Mouse (Mus musculus): Measurements from ENCODE around the gene Otos. TPM values are rescaled to one million over a fixed set of nuclear protein-coding genes. Genes with fewer than 3 reads are reported as not detected.

Gene Otos
- polyA plus RNA-seq, 1 experiment, result not detected

DNA sequence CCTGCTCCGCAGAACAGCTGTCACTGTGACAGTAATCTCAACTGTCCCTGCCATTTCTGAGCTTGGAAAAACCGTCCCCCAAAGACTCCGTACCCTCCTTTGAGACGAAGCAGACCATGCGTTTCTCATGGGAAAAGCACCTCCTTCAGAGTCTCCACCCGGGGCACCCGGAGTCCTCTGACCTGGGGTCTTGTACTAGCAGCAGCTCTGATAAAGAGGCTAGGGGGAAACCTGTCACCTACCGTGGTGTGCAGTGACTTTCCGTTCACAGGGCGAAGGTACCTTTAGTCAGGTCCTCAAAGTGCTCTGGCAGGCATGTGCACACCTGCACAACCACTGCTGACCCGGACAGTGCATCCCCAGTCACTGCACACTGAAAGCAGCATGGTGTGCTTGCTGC lies 12.0 kb downstream of the Otos start:
- no peak for TF ChIP-seq GATA1 (IDR thresholded peaks at IDR 0.05; ENCODE audit: low read length)

DNA sequence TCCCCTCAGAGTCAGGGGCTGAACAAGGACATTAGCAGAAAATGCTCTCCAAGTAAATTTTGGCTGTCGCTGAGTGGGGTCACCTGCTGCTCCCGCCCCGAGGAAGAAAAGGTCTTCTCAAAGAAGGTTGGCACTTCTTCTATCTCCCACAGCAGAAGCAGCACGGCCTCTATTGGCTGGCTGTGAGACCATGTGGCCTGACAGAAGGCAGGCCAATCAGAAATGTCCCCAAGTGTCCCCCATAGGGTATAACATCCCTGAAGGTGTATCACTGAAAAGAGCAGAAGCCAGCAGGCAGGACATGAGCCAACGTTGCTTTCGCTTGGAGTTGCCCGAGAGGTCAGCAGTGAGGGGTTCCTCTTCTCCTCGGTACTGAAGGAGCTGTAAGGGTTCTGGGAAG lies 12.6 kb downstream of the Otos start:
- no peak for TF ChIP-seq GATA1 (IDR thresholded peaks at IDR 0.05; ENCODE audit: low read length)

DNA sequence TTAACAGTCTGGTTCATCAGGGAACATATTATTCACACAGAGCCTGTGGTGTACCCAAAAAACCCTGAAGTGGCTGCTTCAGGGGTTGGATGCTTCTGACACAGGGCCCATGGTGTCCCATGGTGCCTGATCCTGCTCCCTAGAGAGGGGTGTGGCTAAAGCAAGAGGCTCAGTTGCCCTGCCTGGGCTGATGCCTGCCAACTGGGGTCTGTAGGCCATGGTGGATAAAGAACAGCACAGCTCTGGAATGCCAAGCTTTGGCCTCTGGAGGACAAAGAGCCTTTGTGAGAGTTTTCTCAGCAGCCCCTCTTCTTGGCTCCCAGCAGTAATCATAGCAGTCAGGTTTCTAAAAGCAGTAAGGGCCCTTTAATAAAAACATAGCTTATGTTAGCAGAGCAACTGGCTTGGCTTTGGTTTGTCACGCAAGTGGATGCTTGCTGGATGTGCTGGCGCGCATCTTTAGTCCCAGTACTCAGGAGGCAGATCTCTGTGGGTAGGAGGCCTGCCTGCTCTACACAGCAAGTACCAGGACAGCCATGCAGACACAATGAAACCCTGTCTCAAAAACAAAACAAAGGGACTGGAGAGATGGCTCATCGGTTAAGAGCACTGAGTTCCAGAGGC lies 13.6 kb downstream of the Otos start:
- TF ChIP-seq GATA1 (IDR thresholded peaks at IDR 0.05; ENCODE audit: low read length), result no peak

DNA sequence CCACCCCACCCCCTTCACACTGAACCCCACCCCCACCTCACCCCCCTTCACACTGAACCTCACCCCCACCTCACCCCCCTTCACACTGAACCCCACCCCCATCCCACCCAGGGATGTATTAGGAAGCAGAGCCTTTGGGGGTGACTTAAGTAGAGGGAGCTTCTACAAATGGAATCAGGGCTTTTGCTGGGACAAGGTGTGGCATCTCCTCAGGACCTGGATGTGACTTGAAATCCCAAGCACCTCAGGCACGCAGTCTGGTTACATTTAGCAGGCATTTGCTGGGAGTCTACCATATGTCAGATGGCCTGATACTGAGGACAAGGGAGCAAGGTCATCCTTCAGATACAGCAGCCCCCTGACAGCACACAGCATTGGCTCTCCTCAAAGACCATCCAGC lies 14.1 kb downstream of the Otos start:
- no peak for TF ChIP-seq GATA1 (IDR thresholded peaks at IDR 0.05; ENCODE audit: low read length)

DNA sequence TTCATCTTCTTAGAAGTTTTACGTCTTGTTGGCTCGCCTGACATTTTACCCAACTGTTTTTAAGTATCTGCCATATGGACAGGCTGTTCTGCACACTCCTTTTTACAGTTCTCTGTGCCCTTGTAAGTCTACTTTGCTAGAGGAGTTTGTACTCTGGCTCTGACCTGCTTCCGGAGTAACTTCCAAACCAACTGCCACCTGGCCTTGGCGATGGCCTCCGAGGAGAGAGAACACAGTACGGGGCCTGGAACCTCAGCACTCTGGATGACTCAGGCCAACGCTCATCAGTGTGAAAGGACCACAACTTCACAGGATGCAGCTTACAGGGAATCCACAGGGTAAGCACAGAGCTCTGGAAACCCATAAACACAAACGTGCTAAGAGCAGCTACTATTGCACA lies 14.9 kb downstream of the Otos start:
- no peak for TF ChIP-seq GATA1 (IDR thresholded peaks at IDR 0.05; ENCODE audit: low read length)

DNA sequence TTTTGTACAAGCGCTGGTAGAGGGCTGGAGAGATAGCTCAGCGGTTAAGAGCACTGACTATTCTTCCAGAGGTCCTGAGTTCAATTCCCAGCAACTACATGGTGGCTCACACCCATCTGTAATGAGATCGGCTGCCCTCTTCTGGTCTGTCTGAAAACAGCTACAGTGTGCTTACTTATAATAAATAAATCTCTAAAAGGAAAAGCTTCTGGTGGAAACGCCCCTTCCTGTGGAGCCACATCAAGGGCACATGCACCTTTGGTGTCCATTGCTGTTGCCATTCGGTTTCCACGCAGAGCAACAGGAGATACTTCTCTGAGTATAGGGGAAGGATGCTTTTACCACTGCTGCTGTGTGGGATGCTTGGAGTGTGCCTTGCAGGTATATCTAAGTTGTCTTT lies 15.7 kb downstream of the Otos start:
- no peak for TF ChIP-seq GATA1 (IDR thresholded peaks at IDR 0.05; ENCODE audit: low read length)

DNA sequence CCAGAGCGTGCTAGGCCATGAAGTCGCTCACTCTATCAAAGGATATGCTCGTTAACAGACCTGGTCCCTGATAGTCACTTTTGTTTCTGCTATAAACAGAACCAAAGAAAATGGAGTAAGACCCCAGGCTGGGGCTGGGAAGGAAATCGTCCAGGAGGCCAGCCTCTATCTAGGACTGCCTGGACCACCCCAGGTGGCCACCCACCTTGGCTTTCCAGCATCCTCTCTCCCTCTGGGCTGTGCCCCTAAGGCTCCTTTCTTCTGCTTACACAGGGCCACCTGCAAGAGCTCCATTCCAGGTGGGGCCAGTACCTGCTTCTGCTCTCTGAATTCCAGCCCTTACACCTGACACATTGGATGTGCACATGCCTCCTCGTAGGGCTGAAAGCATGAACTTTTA lies 16.4 kb downstream of the Otos start:
- no peak for TF ChIP-seq GATA1 (IDR thresholded peaks at IDR 0.05; ENCODE audit: low read length)

DNA sequence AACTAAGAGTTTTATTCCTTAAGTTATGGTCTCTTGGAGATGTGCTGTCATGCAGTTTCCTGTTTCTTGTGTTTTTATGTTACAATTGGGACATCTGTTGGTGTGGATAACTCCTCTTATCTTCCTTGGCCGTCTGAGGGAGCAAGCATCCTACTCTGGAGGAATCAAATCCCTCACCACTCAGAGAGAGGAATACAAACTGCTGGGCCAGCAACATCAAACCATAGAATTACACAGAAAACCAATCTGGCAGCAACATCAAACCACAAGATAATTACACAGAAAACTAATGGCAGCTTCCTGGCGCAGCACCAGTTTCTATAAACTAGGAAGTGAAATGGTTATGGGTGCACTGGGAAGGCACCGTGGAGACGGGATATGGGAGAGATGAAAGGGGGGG lies 20.4 kb downstream of the Otos start:
- TF ChIP-seq GATA1 (IDR thresholded peaks at IDR 0.05; ENCODE audit: low read length), result no peak

DNA sequence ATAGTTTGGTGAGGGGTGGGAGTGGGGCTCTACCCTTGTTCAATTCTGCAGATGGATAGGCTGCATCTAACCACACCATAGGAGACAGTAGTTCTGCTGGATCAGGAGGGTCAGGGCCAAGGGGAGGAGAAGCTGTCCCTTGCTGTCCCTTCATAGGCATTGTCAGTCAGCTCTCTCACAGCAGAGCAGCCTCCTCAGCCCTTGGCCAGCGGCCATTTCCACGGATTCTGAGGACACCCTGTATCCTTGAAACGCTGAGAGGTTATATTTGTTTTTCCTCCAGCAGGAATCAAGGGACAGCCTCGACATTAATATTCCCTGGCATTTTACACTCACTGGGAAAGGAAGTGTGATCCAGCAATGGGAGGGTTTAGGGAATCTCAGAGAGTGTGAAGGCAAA lies 30.3 kb downstream of the Otos start:
- no peak for TF ChIP-seq GATA1 (IDR thresholded peaks at IDR 0.05; ENCODE audit: low read length)

DNA sequence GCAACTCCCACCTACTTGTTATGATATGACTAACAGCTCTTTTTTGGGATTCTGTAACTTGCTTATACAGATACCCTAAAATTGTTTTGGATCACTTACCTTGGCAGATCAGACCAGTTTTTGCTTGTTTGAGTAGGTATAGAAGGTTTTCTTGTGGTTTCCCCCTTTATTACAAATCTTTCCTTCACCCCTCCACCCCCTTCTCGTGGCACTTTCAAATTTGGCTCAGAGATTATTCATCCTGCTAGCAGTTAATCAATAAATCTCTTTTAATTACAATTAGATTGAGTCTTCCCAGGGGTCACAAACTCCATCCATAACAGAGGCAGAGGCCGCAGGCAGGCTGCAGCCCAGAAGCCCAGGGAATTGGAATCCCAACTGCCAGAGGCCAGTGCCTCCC lies 31.2 kb downstream of the Otos start, which contains the start of gene Olfr12:
Gene Olfr12, plus strand, starts transcription at position 301 of the 400 bp plus-strand sequence.
- no peak for TF ChIP-seq GATA1 (IDR thresholded peaks at IDR 0.05; ENCODE audit: low read length)

DNA sequence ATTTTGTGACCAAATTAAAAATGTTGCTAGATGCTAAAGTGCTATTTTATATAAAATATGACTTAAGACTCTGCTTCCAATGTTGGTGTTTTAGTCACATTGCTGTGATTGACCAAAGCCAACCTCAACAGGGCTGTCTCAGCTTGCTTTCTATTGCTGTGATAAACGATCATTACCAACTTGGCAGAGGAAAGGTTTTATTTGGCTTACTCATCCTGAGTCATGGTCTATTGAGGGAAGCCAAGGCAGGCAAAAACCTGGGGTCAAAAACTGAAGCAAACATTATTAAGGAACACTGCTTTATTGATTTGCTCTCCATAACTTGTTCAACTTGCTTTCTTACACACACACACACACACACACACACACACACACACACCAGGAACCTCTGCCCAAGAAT lies 32.6 kb downstream of the Otos start:
- no peak for TF ChIP-seq GATA1 (IDR thresholded peaks at IDR 0.05; ENCODE audit: low read length)

DNA sequence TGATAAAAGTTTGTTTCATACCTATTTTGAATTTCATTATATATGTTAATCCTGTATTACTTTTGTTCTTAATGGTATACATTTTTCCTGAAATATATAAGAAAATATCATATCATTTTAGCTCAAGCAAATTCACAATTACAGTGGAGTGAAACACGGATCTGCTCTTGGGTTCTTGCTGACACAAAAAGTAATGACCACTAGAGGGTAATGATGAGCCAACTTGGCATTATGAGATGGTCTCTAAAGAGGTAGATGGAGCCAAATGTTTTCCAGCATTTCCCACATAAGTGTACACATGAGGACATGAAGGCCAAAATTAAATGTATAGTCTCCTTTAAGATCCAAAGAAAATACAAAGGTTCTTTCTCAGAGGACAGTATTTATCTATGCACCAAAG lies 34.1 kb downstream of the Otos start:
- TF ChIP-seq GATA1 (IDR thresholded peaks at IDR 0.05; ENCODE audit: low read length), result no peak

DNA sequence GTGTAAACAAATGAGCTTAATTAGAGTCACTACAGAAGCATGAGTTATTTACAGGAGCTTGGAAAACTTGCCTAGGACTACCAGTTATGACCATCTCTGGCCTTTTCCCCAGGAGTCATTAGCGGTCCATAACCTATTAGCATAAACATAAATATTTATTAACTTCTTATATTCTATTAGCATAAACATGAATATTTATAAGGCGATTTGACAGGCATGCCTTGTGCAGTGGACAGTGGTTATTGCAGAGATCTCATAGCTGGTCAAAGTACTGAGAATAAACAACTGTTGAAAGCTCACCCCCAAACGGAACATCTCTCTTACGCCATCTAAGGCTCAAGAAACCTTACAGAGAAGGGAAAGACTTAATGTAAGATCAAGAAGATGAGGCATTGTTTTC lies 35.5 kb downstream of the Otos start:
- no peak for TF ChIP-seq GATA1 (IDR thresholded peaks at IDR 0.05; ENCODE audit: low read length)

DNA sequence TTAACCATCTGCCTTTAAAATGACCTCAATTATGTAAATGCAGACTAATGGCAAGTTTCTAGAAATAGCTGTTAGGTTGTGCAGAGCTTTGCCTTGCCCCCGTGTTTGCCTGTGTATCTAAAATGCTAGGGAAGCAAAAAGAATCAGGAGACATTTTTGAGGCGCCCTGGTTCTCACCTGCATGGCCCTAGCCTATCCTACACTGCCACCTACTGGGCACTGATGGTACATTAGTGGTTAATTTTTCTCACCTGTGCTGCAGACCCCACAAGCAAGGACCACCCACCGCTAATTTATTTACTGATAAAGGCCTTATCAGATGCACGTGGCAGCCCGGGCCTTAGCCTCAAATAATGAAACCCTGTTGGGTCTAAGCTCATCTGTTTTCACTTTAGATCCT lies 37.6 kb downstream of the Otos start:
- TF ChIP-seq GATA1 (IDR thresholded peaks at IDR 0.05; ENCODE audit: low read length), result no peak

DNA sequence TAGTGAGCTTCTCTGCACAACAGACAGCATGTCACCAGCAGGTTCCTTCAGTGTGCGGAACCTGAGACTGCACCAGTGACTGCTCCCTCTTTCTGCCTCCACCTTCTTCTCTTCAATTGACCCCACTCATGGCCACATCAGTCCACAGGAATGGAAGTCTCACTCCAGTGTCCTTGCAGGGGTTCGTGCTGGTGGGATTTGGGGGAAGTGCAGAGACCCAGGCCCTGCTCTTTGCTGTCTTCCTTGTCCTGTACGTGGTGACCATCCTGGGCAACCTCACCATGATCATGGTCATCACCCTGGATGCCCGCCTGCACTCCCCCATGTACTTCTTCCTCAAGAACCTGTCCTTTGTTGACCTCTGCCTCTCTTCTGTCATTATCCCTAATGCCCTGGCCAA lies 40.9 kb downstream of the Otos start:
- no peak for TF ChIP-seq GATA1 (IDR thresholded peaks at IDR 0.05; ENCODE audit: low read length)

DNA sequence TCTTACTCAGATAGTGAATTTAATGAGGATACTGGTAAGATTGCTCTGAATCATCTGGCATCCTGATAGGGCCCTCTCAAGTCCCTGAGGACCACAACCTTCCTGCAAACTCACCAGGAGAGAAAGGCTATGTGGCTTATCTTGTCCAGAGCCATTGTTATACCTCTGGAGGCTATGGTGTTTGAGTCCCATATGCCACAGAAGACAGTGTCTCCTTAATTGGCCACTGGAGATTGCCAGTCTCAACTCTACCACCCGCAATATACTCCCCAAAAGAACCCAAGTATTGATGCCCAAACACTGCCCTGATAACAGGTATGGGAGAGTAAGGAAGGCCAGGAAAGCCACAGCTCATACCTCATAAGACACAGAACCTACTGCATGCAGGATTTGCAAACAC lies 43.2 kb downstream of the Otos start, which contains the start of gene Olfr1410:
Gene Olfr1410, plus strand, starts transcription at position 301 of the 400 bp plus-strand sequence.
- no peak for TF ChIP-seq GATA1 (IDR thresholded peaks at IDR 0.05; ENCODE audit: low read length)

DNA sequence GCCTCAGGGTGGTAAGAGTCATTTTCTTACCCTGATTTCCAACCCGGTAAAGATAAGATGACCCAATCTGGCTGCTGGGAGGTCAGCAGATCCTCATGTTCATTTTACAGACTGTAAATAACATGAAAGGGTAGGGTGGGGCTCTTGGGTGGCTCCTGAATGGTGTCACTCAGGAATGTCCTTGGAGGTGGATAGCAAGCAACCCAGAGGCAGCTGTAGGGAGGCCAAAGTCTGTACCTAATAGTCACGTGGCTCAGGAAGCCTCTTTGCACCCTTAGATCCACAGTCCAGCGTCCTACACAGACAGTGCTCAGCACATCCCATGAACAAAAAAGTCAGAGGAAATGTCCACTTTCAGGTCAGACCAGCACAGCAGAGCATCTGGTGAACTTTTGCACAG lies 52.6 kb downstream of the Otos start:
- TF ChIP-seq GATA1 (IDR thresholded peaks at IDR 0.05; ENCODE audit: low read length), result no peak

Other genes starting within 250 kb of the Otos start
- 93.0 and 96.6 TPM in 2 replicates for gene Ndufa10, start 175.0 kb downstream of the Otos start, polyA plus RNA-seq (2012)
- not detected in 2 replicates for gene Olfr1416, start 163.7 kb downstream of the Otos start, polyA plus RNA-seq (2012)
- gene Olfr1415, start 152.7 kb downstream of the Otos start, polyA plus RNA-seq (2012), result not detected in 2 replicates
- not detected in 2 replicates for gene Olfr1414, start 130.2 kb downstream of the Otos start, polyA plus RNA-seq (2012)
- not detected in 2 replicates for gene Olfr1413, start 77.5 kb downstream of the Otos start, polyA plus RNA-seq (2012)
- gene Olfr1412, start 63.1 kb downstream of the Otos start, polyA plus RNA-seq (2012), result not detected in 2 replicates
- not detected in 2 replicates for gene Olfr1411, start 54.4 kb downstream of the Otos start, polyA plus RNA-seq (2012)
- not detected in 2 replicates for gene Olfr1410, start 43.1 kb downstream of the Otos start, polyA plus RNA-seq (2012)
- not detected in 2 replicates for gene Olfr12, start 31.1 kb downstream of the Otos start, polyA plus RNA-seq (2012)
- 147 and 217 TPM in 2 replicates for gene Cops9, start 6.9 kb downstream of the Otos start, polyA plus RNA-seq (2012)
- not detected in 2 replicates for gene Gpc1, start 182.8 kb upstream of the Otos start, polyA plus RNA-seq (2012)